Mouse (Mus musculus) heart, embryonic 13.5 days (tissue): ENCODE data around the gene Rala. TPM values are rescaled to one million over a fixed set of nuclear protein-coding genes. Genes with fewer than 3 reads are reported as not detected.

ENCODE experiments used
- ATAC-seq: fragments of 200-750 bp; cut with Nextera tagmentation; 2 replicates; pipeline ENCODE4 v1.8.0; 2017; ENCODE audit warnings: moderate TSS enrichment; ENCODE audit not compliant: insufficient number of reproducible peaks, low FRiP score, low TSS enrichment; ENCODE audit errors: extremely low read depth
- H3K27ac ChIP-seq: fragments of 300-500 bp; sonication (generic); replicated peaks from 2 replicates; pipeline ENCODE4 v1.5.1; 2015; ENCODE audit warnings: moderate library complexity, mild to moderate bottlenecking, inconsistent platforms
- H3K27me3 ChIP-seq: fragments of 300-500 bp; sonication (generic); replicated peaks from 2 replicates; pipeline ENCODE4 v1.6.1; 2015; ENCODE audit warnings: mild to moderate bottlenecking, inconsistent platforms
- H3K36me3 ChIP-seq: fragments of 300-500 bp; sonication (generic); 2 replicates; pipeline ENCODE4 v1.6.1; 2015; ENCODE audit warnings: mild to moderate bottlenecking, inconsistent platforms
- H3K4me1 ChIP-seq: fragments of 300-500 bp; sonication (generic); 2 replicates; pipeline ENCODE4 v1.6.1; 2015; ENCODE audit warnings: inconsistent platforms
- H3K4me2 ChIP-seq: fragments of 300-500 bp; sonication (generic); 2 replicates; pipeline ENCODE4 v1.6.1; 2015; ENCODE audit warnings: inconsistent platforms, mild to moderate bottlenecking, moderate library complexity
- H3K4me3 ChIP-seq: fragments of 300-500 bp; sonication (generic); 2 replicates; pipeline ENCODE4 v1.5.1; 2015; ENCODE audit warnings: moderate library complexity, mild to moderate bottlenecking, inconsistent platforms
- H3K9ac ChIP-seq: fragments of 300-500 bp; sonication (generic); 2 replicates; pipeline ENCODE4 v1.6.1; 2015; ENCODE audit warnings: inconsistent platforms, mild to moderate bottlenecking, moderate library complexity
- H3K9me3 ChIP-seq: fragments of 300-500 bp; sonication (generic); 2 replicates; pipeline ENCODE4 v1.6.1; 2016; ENCODE audit warnings: inconsistent platforms
- WGBS: fragments of 180-500 bp; shearing (Covaris S2); methylation state at CpG from one replicate; pipeline ENCODE4 v1.1.7; 2015; ENCODE audit warnings: mixed read lengths; 5-methylcytosine and 5-hydroxymethylcytosine counted together
- polyA plus RNA-seq: library from polyadenylated mRNA; unstranded; fragments of >200 nt; fragmentation: Nextera tagmentation; extraction: Ambion mirVana; gene quantifications from 2 replicates; pipeline ENCODE4 v1.2.1, GENCODE M21; 2015

Rala gene
- polyA plus RNA-seq, 1 experiment from 2014 or later = 81.2 TPM

DNA sequence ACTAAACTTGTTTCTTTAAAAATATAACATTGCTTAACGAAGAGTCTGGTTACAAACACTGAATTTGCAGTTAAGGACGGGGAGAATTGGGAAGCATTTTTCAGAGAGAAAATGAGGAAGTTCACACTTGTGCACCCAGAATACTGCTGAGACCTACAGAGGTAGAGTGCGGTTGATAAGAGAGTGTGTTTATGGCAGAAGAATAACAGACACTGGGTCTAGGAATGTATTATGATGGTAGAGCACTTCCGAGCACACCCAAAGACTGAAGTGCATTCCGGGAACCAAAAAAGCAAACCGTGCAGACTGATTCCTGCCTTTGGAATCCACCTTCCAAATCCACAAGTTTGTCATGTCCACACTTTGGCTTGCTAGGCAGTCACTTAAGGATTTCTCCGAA is 107.2 kb downstream of the Rala start:
- H3K9me3 ChIP-seq = no peaks in the 10 kb centered on the region
- H3K27me3 ChIP-seq = no peaks in the 10 kb centered on the region
- no peak for ATAC-seq
- H3K36me3 ChIP-seq = no peaks in the 10 kb centered on the region
- H3K27ac ChIP-seq = no peak overlapping the region
- H3K4me3 ChIP-seq = no peak overlapping the region
- H3K9ac ChIP-seq = no peak overlapping the region
- H3K4me1 ChIP-seq = peaks cover 8% of the 10 kb centered on the region; the same call in 1 of the 2 replicates
- WGBS = 66% methylated on average over 7 of the region's 7 CpGs
- H3K4me2 ChIP-seq = no peak overlapping the region

DNA sequence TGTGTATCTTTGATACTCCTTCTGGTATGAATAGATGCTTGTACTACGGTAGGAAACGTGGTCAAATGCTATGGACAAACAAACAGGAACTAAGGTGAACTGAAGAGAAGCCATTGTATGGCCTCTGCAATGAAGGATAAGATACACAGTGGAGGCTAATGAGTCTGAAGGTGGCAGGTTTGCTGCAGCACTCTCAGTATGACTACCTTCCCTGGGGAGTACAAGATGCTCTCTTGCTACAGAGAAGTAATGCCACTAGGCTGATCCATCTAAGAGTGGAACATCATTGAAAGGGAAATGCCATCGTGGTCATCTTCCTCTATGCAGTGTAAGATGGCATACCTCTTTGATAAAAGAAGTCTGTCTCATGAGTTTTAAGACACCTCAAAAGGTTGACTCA is 111.1 kb downstream of the Rala start:
- Histone ChIP-seq H3K27me3 (no peaks in the 10 kb centered on the region), H3K4me2 (no peak overlapping the region), H3K4me3 (no peak overlapping the region), H3K9me3 (no peaks in the 10 kb centered on the region), H3K27ac (no peak overlapping the region), H3K4me1 (peaks cover 3% of the 10 kb centered on the region; the same call in 1 of the 2 replicates), H3K36me3 (no peaks in the 10 kb centered on the region), H3K9ac (no peak overlapping the region)
- 66% methylated on average over 3 of the region's 3 CpGs for WGBS
- no peak for ATAC-seq

Other genes starting within 250 kb of the Rala start
- 26.9 and 30.2 TPM in 2 replicates for gene Mplkip, start 249.0 kb downstream of the Rala start, polyA plus RNA-seq
- 5.1 TPM in 2 replicates for gene Sugct, start 248.7 kb downstream of the Rala start, polyA plus RNA-seq
- 9.3 and 10.6 TPM in 2 replicates for gene Cdk13, start 139.1 kb downstream of the Rala start, polyA plus RNA-seq
- gene Yae1d1, start 49.1 kb upstream of the Rala start, polyA plus RNA-seq = 69.1 and 77.3 TPM in 2 replicates